ENCODE assay signal across 9 mouse cellular contexts in genomic region chr3:37421179-37421578, GRCm38 (mm10). TPM values are rescaled to one million over a fixed set of nuclear protein-coding genes. Genes with fewer than 3 reads are reported as not detected.
DNase-seq lines count a peak whose midpoint lies in the region; ATAC-seq and TF ChIP-seq lines count a peak whose summit lies in the region.
"Had no signal": no experiment of that assay in that cellular context is flagged by ENCODE, and none has a peak within 500 bp of the region (broad histone marks: within the 10 kb centered on the region; RNA-seq: fewer than 3 reads in every experiment).

No protein-coding gene starts in this region.

- H3K9me3 ChIP-seq in forebrain, embryonic 10.5 days: no peaks in the 10 kb centered on the region
- H3K9me3 ChIP-seq in liver, embryonic 13.5 days (replicated peaks): no peaks in the 10 kb centered on the region

- peak overlapping the region; percentile 99 for H3K4me3 ChIP-seq in gastrocnemius, adult 2 months
- H3K4me3 ChIP-seq in forebrain, embryonic 10.5 days: peak overlapping the region; percentile 94
- peak overlapping the region; percentile 98 for H3K4me3 ChIP-seq in liver, embryonic 13.5 days (replicated peaks)

- peak overlapping the region; percentile 97 for H3K27ac ChIP-seq in gastrocnemius, adult 2 months
- peak overlapping the region; percentile 94; the same call in 1 of the 2 replicates for H3K27ac ChIP-seq in forebrain, embryonic 10.5 days
- H3K27ac ChIP-seq in liver, embryonic 13.5 days: peak overlapping the region; percentile 87

- peak overlapping the region; percentile 89 for H3K4me2 ChIP-seq in liver, embryonic 13.5 days

- peaks cover 28% of the 10 kb centered on the region for H3K4me1 ChIP-seq in forebrain, embryonic 10.5 days
- H3K4me1 ChIP-seq in liver, embryonic 13.5 days (replicated peaks): peaks cover 25% of the 10 kb centered on the region

- no peak for ATAC-seq in liver, embryonic 13.5 days (ENCODE audit: low read depth)
- ATAC-seq: Patski had no signal

- H3K27me3 ChIP-seq in forebrain, embryonic 10.5 days (ENCODE audit: poor library complexity, severe bottlenecking): no peaks in the 10 kb centered on the region
- H3K27me3 ChIP-seq in liver, embryonic 13.5 days: no peaks in the 10 kb centered on the region
- H3K27me3 ChIP-seq: Patski had no signal

- H3K9ac ChIP-seq in liver, embryonic 13.5 days: peak overlapping the region; percentile 87

- WGBS in forebrain, embryonic 10.5 days: 21% methylated on average over 3 of the region's 3 CpGs
- 12% methylated on average over 3 of the region's 3 CpGs for WGBS in liver, embryonic 13.5 days (ENCODE audit: insufficient replicate concordance)

- no peak for DNase-seq in gastrocnemius, adult 2 months
- no peak for DNase-seq in gastrocnemius, adult 8-10 months (ENCODE audit: low spot score in 2 of 2)
- DNase-seq in B cell, adult 2 months: peak; percentile 4 to 6
- no peak for DNase-seq in forebrain, embryonic 10.5 days (ENCODE audit: extremely low spot score, low spot score)
- DNase-seq in liver, embryonic 13.5 days: no peak
- no peak for DNase-seq in layer of hippocampus, postnatal 25 days (ENCODE audit: extremely low spot score in 1 of 2, low spot score in 1 of 2)
- DNase-seq in urinary bladder, postnatal 25 days (ENCODE audit: low spot score): no peak
- DNase-seq in frontal cortex, postnatal 25 days (ENCODE audit: low spot score in 2 of 2): no peak

- intact Hi-C loops in gastrocnemius, adult 2 months (cut with DNase I): no loop called here

- H3K36me3 ChIP-seq in forebrain, embryonic 10.5 days (replicated peaks): peaks cover 24% of the 10 kb centered on the region
- H3K36me3 ChIP-seq in liver, embryonic 13.5 days: peaks cover 21% of the 10 kb centered on the region

- no peak for TF ChIP-seq CTCF in gastrocnemius, adult 2 months (IDR thresholded peaks at IDR 0.05)

RNA-seq across cellular contexts. Expression of gene Nudt6, which starts 1.2 kb away (rescaled TPM):
- 10 to 100 TPM; 28.1 to 28.2 TPM for total RNA-seq in gastrocnemius, adult 2 months (2021)
- 10 to 100 TPM; 24.8 to 33.1 (median 31.6) TPM for total RNA-seq in gastrocnemius, adult 8-10 months (2022)
- polyA plus RNA-seq in forebrain, embryonic 10.5 days (2016; fragmentation: Nextera tagmentation; extraction: Ambion mirVana): 4.5 and 5.1 TPM in 2 replicates
- 5.4 and 6.2 TPM in 2 replicates for polyA plus RNA-seq in liver, embryonic 13.5 days (2015; fragmentation: Nextera tagmentation; extraction: Ambion mirVana)
- 1 to 10 TPM; 5.5 to 6.2 TPM for total RNA-seq in layer of hippocampus, postnatal 25 days (2021)

RNA-seq across cellular contexts. Expression of gene Spata5, which starts 1.5 kb away (rescaled TPM):
- total RNA-seq in gastrocnemius, adult 2 months (2021): 10 to 100 TPM; 10.3 to 10.8 TPM
- 10 to 100 TPM; 10.2 to 12.4 (median 11.6) TPM for total RNA-seq in gastrocnemius, adult 8-10 months (2022)
- polyA plus RNA-seq in forebrain, embryonic 10.5 days (2016; fragmentation: Nextera tagmentation; extraction: Ambion mirVana): 56.2 and 56.4 TPM in 2 replicates
- polyA plus RNA-seq in liver, embryonic 13.5 days (2015; fragmentation: Nextera tagmentation; extraction: Ambion mirVana): 26.2 and 31.0 TPM in 2 replicates
- 10 to 100 TPM; 17.9 to 26.7 TPM for total RNA-seq in layer of hippocampus, postnatal 25 days (2021)

Comparison
In these comparisons a context has a peak if more than half of its experiments do, and no peak if none do; other contexts are left out.
1. DNase-seq: peak in B cell, adult 2 months (2 of 2); none in gastrocnemius, adult 2 months (single experiment), gastrocnemius, adult 8-10 months (0 of 2), forebrain, embryonic 10.5 days (single experiment), liver, embryonic 13.5 days (single experiment), layer of hippocampus, postnatal 25 days (0 of 2), urinary bladder, postnatal 25 days (single experiment) and frontal cortex, postnatal 25 days (0 of 2).
2. Peak in every context shown above with its lines, with median percentiles within 50 percentile points of each other: H3K27ac ChIP-seq and H3K4me3 ChIP-seq.